Mouse (Mus musculus) ES-Bruce4 (cell line): ENCODE measurements at regions not wholly inside any gene's neighbourhood (a gene's known extent, or its start where the extent isn't known, plus 50 kb on each side); places are given as distances from the start of the nearest gene placed in this dataset.

Source experiments
- CTCF ChIP-seq: IDR thresholded peaks from one replicate; pipeline ENCODE4 v1.8.1; 2011; ENCODE audit warnings: low read depth, low read length
- EP300 ChIP-seq: IDR thresholded peaks from 2 replicates; pipeline ENCODE4 v1.6.1; 2011; ENCODE audit warnings: low read depth, low read length; ENCODE audit not compliant: insufficient read depth

DNA sequence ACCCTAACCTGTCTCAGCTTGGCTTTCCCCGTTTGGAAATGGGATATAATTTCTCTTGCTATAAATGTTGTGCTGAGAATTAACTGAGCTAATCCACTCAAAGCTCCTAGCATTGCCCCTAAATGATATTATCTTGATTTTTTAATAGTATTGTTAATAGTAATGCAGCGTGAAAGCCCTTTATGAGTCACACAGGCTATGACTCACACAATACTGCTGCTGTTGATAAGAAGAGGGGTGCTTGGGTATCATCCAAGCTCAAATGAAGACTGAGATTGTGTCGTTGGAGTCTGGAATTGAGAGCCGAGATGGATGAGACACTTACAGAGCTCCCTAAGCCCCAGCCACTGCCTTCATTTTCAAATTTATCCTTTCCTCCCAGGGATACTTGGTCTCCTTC is 235.2 kb upstream of the Tbc1d5 start:
- TF ChIP-seq CTCF: no peak
- no peak for TF ChIP-seq EP300
